Mouse (Mus musculus) intestine, embryonic 14.5 days (tissue): ENCODE data around the gene 4930564D02Rik. TPM values are rescaled to one million over a fixed set of nuclear protein-coding genes. Genes with fewer than 3 reads are reported as not detected.

Experiments used
- ATAC-seq: fragments of 200-750 bp; cut with Nextera tagmentation; replicated peaks from 2 replicates; pipeline ENCODE4 v1.8.0; 2017; ENCODE audit warnings: low read depth, moderate number of reproducible peaks, moderate TSS enrichment, moderate library complexity; ENCODE audit not compliant: low FRiP score, low TSS enrichment
- DNase-seq: peaks from one replicate; pipeline ENCODE4 v3.0.0-alpha.2; 2018; ENCODE audit warnings: low spot score
- H3K27ac ChIP-seq: fragments of 300-500 bp; sonication (generic); 2 replicates; pipeline ENCODE4 v1.5.1; 2014; ENCODE audit warnings: low read depth, mild to moderate bottlenecking, control low read depth
- H3K27me3 ChIP-seq: fragments of 300-500 bp; sonication (generic); replicated peaks from 2 replicates; pipeline ENCODE4 v1.6.1; 2014; ENCODE audit warnings: low read length, control low read depth; ENCODE audit not compliant: control insufficient read depth, insufficient read depth
- H3K36me3 ChIP-seq: fragments of 300-500 bp; sonication (generic); 2 replicates; pipeline ENCODE4 v1.6.1; 2014; ENCODE audit warnings: low read length, control low read depth; ENCODE audit not compliant: control insufficient read depth, insufficient read depth
- H3K4me1 ChIP-seq: fragments of 300-500 bp; sonication (generic); replicated peaks from 2 replicates; pipeline ENCODE4 v1.6.1; 2014; ENCODE audit warnings: low read length, control low read depth, mixed read lengths; ENCODE audit not compliant: control insufficient read depth, insufficient read depth
- H3K4me2 ChIP-seq: fragments of 300-500 bp; sonication (generic); 2 replicates; pipeline ENCODE4 v1.6.1; 2014; ENCODE audit warnings: low read length
- H3K4me3 ChIP-seq: fragments of 300-500 bp; sonication (generic); 2 replicates; pipeline ENCODE4 v1.5.1; 2014; ENCODE audit warnings: low read depth, low read length, control low read depth, mixed read lengths
- H3K9ac ChIP-seq: fragments of 300-500 bp; sonication (generic); 2 replicates; pipeline ENCODE4 v1.6.1; 2014; ENCODE audit warnings: mild to moderate bottlenecking, low read length
- H3K9me3 ChIP-seq: fragments of 300-500 bp; sonication (generic); 2 replicates; pipeline ENCODE4 v1.6.1; 2016; ENCODE audit warnings: low read length, control low read depth; ENCODE audit not compliant: control insufficient read depth
- WGBS: fragments of 180-500 bp; shearing (Covaris S2); extraction: QIAGEN DNeasy Blood & Tissue Kit; methylation state at CpG from one replicate; pipeline ENCODE4 v1.1.7; 2014; 5-methylcytosine and 5-hydroxymethylcytosine counted together
- polyA plus RNA-seq: library from polyadenylated mRNA; unstranded; fragments of >200 nt; fragmentation: Nextera tagmentation; extraction: Ambion mirVana; gene quantifications from 2 replicates; pipeline ENCODE4 v1.2.1, GENCODE M21; 2014

4930564D02Rik gene
- polyA plus RNA-seq, 1 experiment from 2014 or later, result not detected

DNA sequence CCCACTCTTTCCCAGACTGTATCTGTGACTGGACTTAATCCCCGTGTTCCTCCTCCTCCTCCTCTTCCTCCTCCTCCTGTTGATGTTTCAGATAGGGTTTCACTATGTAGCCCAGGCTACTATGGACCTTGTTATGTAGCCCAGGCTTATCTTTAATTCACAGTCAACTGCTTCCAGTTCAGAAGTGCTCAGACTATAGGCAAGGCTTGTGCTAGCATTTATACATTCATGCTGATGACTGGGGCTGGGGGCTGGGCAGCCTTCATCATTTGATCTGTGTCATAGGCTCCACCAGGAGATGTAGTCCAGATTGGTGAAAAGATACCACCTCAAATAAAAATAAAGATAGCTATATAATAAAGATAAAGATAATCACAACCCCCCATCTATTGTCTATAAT, 4.7 kb upstream of the 4930564D02Rik start:
- H3K4me3 ChIP-seq, result no peak overlapping the region
- no peak overlapping the region for H3K4me2 ChIP-seq
- ATAC-seq (no peak), DNase-seq (no peak)
- 52% methylated on average over 1 of the region's 1 CpGs for WGBS
- H3K9me3 ChIP-seq, result 0 out of 2 replicates have a peak, but pooled peaks cover 4% of the 10 kb centered on the region
- no peaks in the 10 kb centered on the region for H3K36me3 ChIP-seq
- 0 out of 2 replicates have a peak, but pooled peaks cover 3% of the 10 kb centered on the region for H3K27me3 ChIP-seq
- H3K4me1 ChIP-seq, result no peaks in the 10 kb centered on the region; the same call in 1 of the 2 replicates
- H3K27ac ChIP-seq, result no peak overlapping the region
- H3K9ac ChIP-seq, result no peak overlapping the region

DNA sequence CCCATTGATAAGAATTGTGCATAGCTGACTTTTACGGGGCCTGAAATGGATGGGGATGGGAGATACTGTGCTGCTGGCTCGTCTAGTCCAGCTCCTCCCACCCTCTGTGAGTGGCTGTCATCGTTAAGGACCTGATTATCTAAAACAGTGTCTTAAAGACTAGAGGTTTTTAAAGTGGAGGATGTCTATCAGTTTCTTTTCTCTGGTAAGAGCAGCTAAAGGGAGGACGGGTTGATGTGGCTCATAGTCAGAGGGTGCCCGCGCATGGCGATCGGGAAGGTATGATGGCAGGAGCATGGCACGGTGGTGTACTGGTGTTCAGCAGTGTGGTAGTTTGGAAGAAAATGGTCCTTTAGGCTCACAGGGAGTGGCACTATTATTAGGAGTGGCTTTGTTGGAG, 4.0 kb upstream of the 4930564D02Rik start:
- DNase-seq (no peak), ATAC-seq (no peak)
- Histone ChIP-seq H3K27me3 (0 out of 2 replicates have a peak, but pooled peaks cover 3% of the 10 kb centered on the region), H3K4me2 (no peak overlapping the region), H3K27ac (no peak overlapping the region), H3K36me3 (no peaks in the 10 kb centered on the region), H3K9me3 (0 out of 2 replicates have a peak, but pooled peaks cover 4% of the 10 kb centered on the region), H3K4me1 (no peaks in the 10 kb centered on the region; the same call in 1 of the 2 replicates), H3K9ac (no peak overlapping the region), H3K4me3 (no peak overlapping the region)
- WGBS, result 81% methylated on average over 9 of the region's 9 CpGs

DNA sequence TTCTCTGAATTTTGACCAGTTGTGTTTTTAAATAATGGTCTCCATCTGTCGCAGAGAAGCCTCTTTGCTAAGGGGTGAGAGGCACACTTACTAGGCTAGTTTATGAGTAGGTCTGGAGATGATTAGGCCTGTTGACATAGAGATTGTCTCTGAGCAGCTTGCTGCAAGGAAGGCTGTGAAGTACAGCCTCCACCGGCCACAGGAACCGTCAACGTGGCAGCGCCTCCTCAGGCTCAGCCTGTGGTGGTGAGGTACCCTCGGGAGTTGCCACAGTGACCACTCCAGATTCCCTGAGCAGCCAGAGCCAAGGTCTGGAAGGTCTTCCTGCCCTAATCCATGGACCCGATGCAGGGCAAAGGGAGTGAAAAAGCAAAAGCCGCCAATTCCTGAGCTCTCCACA, 3.9 kb downstream of the 4930564D02Rik start:
- no peak for DNase-seq
- no peak overlapping the region for H3K4me3 ChIP-seq
- WGBS, result 77% methylated on average over 8 of the region's 8 CpGs
- 0 out of 2 replicates have a peak, but pooled peaks cover 1% of the 10 kb centered on the region for H3K9me3 ChIP-seq
- H3K4me2 ChIP-seq, result no peak overlapping the region
- H3K36me3 ChIP-seq, result no peaks in the 10 kb centered on the region
- no peak overlapping the region for H3K27ac ChIP-seq
- ATAC-seq, result no peak
- H3K9ac ChIP-seq, result no peak overlapping the region
- H3K4me1 ChIP-seq, result no peaks in the 10 kb centered on the region
- no peaks in the 10 kb centered on the region for H3K27me3 ChIP-seq

DNA sequence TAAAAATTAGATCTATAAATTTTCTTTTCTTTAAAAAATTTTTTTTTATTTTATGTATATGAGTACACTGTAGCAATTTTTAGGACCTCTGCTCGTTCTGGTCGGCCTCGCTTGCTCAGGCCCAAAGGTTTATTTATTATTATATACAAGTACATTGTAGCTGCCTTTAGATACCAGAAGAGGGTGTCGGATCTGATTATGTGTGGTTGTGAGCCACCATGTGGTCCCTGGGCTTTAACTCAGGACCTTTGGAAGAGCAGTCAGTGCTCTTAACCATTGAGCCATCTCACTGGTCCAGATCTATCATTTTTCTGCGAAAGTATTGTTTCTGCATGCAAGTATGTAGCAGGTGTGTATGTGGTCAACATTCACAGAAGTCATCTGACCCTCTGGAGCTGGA, 4.6 kb downstream of the 4930564D02Rik start:
- no peak overlapping the region for H3K27ac ChIP-seq
- 83% methylated on average over 5 of the region's 5 CpGs for WGBS
- no peaks in the 10 kb centered on the region for H3K4me1 ChIP-seq
- H3K36me3 ChIP-seq, result no peaks in the 10 kb centered on the region
- no peak for ATAC-seq
- no peaks in the 10 kb centered on the region for H3K9me3 ChIP-seq
- H3K9ac ChIP-seq, result no peak overlapping the region
- H3K27me3 ChIP-seq, result no peaks in the 10 kb centered on the region
- H3K4me2 ChIP-seq, result no peak overlapping the region
- no peak overlapping the region for H3K4me3 ChIP-seq
- DNase-seq, result no peak

DNA sequence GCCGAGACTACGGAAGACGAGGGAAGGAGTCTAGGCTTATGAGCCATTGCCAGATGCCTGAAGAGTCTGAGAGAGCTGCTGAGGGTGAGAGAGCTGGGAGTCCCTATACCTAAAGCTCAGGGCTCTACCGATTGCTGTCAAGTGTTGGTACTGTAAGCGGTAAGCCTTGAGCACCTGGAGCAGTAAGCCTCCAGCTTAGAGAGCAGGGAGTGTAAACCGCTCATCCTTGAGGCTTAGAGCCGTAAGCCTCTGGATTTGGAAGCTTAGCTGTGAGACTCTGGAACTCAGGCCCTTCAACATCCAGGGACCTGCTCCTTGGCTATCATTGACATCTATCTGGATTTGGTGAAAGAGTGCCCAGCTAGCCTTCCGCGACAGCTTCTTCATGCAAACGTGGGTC, 5.9 kb downstream of the 4930564D02Rik start:
- H3K4me2 ChIP-seq, result no peak overlapping the region
- WGBS, result 85% methylated on average over 10 of the region's 10 CpGs
- H3K27me3 ChIP-seq, result no peaks in the 10 kb centered on the region

DNA sequence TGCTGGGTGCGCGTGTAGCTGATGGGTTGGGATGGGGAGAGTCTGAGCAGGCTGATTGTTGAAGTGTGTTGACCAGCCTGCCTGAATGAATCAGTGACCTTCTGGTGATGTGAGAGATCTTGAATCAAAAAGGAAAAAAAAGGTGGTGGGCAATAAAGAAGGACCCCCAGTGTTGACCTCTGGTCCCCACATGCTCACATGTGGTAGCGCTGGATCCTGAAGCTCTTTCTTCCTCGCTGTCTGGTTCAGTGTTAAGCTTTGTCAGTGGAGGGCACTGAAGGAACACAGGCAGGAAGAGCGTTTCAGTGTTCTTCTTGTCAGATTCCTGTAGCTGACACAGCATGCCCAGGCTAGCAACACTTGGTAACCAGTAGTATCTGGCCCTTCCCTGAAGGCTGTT, 9.2 kb downstream of the 4930564D02Rik start:
- WGBS, result 83% methylated on average over 5 of the region's 5 CpGs

More for the DNA sequence above, 5.9 kb downstream of the 4930564D02Rik start:
- Histone ChIP-seq H3K9ac (no peak overlapping the region), H3K4me1 (no peaks in the 10 kb centered on the region), H3K27ac (no peak overlapping the region), H3K9me3 (no peaks in the 10 kb centered on the region), H3K4me3 (no peak overlapping the region), H3K36me3 (no peaks in the 10 kb centered on the region)
- DNase-seq, result no peak
- ATAC-seq, result no peak

DNA sequence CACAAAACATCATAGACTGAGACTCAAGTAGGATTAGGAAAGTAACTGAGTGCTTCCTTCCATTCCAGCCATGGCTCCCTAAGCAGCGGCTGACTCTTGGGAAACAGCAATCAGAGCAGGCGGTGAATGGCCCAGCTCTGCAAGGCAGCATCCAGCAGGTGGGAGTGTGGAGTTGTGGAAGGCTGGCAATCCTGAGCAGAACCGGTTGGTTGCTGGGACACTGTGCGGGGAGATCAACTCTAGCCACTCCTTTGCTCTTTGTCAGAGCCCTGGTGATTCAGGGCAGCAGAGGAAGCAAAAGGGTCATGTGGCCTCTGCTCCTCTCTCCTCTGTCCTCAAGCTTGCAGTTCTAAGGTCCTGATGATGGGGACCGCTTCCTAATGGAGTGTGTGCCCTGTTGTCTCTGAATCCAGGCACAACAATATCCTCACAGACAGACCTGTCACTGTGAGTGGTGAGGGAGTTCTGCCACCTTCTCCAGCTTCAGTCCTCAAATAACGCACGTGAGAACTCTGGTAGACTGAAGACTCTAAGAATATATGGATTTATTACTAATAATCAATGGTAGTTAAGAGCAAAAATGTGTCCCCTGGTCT, 11.7 kb downstream of the 4930564D02Rik start:
- peaks cover 3% of the 10 kb centered on the region for H3K4me1 ChIP-seq
- H3K27ac ChIP-seq, result no peak overlapping the region
- 21% methylated on average over 7 of the region's 7 CpGs for WGBS
- H3K4me2 ChIP-seq, result no peak overlapping the region
- H3K27me3 ChIP-seq, result no peaks in the 10 kb centered on the region
- no peaks in the 10 kb centered on the region for H3K9me3 ChIP-seq
- no peak overlapping the region for H3K4me3 ChIP-seq
- DNase-seq, result peak; percentile 89
- H3K9ac ChIP-seq, result no peak overlapping the region
- H3K36me3 ChIP-seq, result no peaks in the 10 kb centered on the region
- peak; percentile 86 for ATAC-seq

More for the DNA sequence above, 9.2 kb downstream of the 4930564D02Rik start:
- Histone ChIP-seq H3K4me2 (no peak overlapping the region), H3K36me3 (no peaks in the 10 kb centered on the region), H3K27ac (no peak overlapping the region), H3K9ac (no peak overlapping the region), H3K9me3 (no peaks in the 10 kb centered on the region), H3K27me3 (no peaks in the 10 kb centered on the region), H3K4me1 (peaks cover 3% of the 10 kb centered on the region), H3K4me3 (no peak overlapping the region)
- no peak for ATAC-seq
- no peak for DNase-seq

DNA sequence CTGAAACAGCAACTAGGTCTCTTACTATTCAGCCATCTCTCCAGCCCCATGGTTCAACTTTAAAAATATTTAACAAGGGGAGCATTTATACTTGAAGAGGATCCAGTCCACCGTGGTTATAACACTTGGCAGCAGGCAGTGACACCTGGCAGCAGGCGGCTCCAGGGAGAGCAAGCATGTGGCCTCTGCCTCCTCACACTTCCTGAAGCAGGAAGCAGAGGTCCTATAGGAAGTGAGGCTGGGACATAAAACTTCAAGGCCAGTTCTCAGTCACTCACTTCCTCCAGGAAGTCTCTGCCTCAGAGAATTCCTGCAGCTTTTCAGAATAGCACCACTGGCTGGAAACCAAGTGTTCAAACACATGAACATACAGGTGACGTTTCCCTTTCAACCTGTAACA, 20.7 kb downstream of the 4930564D02Rik start:
- Histone ChIP-seq H3K4me3 (no peak overlapping the region), H3K27me3 (no peaks in the 10 kb centered on the region), H3K36me3 (no peaks in the 10 kb centered on the region), H3K9me3 (no peaks in the 10 kb centered on the region), H3K4me1 (no peaks in the 10 kb centered on the region), H3K4me2 (no peak overlapping the region), H3K9ac (no peak overlapping the region), H3K27ac (no peak overlapping the region)
- 52% methylated on average over 3 of the region's 3 CpGs for WGBS
- ATAC-seq (no peak), DNase-seq (no peak)

DNA sequence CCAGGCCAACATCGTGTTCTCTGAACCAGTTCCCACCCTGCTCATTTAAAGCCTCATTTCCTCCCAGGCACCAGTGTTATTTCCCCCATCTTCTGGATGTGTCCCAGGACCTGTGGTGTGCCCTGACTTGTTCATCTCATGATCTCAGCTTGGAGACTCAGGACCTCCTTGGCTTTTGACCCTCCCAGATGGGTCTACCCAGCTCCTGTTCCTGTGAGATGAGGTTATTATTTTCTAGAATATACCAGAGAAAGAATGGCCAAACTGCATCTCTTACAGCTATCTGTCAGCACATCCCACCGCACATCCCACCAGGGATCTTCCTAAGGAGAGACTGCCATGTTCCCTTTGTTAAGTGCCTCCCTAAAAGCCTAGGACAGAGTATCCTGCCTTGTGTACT, 22.0 kb downstream of the 4930564D02Rik start:
- 83% methylated on average over 2 of the region's 2 CpGs for WGBS
- Histone ChIP-seq H3K9me3 (no peaks in the 10 kb centered on the region), H3K27ac (no peak overlapping the region), H3K4me2 (no peak overlapping the region), H3K9ac (no peak overlapping the region), H3K36me3 (no peaks in the 10 kb centered on the region), H3K27me3 (no peaks in the 10 kb centered on the region), H3K4me1 (no peaks in the 10 kb centered on the region), H3K4me3 (no peak overlapping the region)
- DNase-seq, result no peak
- no peak for ATAC-seq
